Mouse (Mus musculus): Measurements from ENCODE around the gene Crkl. TPM values are rescaled to one million over a fixed set of nuclear protein-coding genes. Genes with fewer than 3 reads are reported as not detected.

Crkl gene
- total RNA-seq (2023): 10 to 100 TPM; 37.9 to 38.1 TPM

DNA sequence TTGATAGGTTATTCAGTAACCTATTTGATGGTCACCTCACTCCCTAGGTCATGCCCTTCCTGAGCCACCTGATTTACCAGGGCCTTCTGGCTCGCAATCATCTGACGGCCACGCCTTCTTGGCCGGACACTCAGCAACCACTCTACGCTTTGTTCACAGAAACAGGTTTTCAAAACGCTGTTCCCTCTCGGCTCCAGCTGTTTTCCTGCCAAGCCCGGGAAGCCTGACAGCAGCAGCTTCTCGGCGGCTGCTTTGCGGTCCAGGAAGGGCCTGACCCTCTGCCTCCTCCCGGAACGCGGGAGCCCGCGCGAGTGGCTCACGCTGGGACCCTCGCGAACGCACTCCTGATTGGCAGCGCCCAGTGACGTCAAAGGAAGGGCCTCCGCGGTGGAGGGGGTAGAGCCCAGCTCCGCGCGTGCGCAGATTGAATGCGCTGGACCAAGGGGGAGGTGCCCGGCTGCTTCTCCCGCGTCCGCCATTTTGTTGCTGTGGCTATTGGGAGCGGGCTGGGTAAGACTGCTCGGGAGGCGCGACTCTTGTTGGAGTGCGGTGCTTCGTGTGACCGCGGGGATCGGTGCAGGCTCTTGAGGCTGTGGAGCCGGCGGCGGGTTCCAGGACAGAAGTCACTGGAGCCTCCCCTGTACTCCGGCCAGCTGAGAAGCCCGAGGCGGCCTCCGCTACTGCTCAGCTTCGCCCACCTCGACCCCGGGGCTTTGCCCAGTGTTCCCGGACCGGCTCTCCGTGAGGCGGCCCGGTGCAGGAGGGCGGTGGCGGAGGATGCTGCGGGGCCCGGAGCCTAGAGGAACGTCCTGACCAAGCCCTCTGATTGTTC is at the start of gene Crkl:
TSS of gene Crkl (plus strand) at position 447 of the 832 bp plus-strand sequence.

DNA sequence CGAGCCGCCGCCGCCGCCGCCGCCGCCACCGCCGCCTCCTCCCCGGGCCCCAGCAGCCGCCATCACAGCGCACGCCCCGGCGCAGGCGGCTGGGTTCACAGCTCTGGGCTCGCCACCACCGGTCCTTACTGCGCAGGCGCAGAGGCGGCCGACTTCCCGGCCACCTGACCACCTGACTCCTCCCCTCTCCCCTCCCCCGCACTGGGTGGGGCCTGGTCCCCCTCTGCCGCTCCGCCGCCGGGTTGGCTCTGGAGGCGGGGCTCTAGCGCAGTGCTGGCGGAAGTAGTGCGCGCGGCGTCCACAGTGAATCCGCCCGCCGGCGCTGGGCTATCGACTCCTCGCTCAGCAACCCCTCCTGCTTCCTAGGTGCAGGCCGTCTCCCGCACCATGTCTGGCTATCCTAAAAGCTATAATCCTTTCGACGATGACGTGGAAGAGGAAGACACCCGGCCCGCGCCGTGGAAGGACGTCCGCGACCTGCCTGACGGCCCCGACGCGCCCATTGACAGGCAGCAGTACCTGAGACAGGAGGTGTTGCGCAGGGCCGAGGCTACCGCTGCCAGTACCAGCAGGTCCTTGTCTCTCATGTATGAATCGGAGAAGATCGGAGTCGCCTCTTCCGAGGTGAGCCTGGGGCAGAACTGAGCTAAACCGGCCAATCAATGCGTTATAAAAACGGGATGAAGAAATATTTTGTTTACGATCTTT is 45.9 kb upstream of the Crkl start, which contains the start of the genes Snap29 and Pi4ka:
TSS of gene Snap29 (plus strand) at position 251 of the 708 bp plus-strand sequence.
TSS of gene Pi4ka (minus strand) at position 579 of the 708 bp plus-strand sequence.

DNA sequence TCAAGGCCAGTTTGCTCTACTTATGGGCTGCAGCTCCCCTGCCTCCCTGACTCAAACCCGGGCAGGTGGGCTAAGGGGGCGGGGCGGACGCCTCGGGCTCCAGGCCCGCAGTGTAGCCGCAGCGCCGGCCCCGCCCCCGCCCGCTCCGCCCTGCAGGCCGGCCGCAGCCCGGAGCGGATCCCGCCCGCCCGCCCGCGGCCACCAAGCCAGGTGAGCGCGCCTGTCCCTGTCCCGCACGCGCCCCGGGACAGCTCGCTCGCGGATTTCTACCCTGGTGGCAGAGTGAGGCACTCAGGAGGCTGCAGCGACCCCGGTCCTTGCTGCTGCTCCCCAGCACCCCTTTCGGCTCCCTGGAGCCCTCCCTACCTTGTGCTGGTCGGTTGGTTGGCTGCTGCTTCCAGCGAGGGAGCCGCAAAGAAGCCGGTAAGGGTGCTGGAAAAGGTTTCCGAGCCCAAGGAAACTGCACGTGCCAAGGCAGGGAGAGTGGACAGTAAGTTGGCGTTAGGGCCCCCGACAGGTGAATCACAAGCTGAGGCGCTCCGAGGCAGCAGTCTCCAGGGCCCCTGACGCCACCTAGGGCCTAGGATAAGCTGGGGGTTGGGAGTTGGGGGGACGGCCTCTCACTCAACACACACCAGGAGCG is 37.8 kb downstream of the Crkl start, which contains the start of gene Aifm3:
TSS of gene Aifm3 (plus strand) at position 143 of the 643 bp plus-strand sequence.

DNA sequence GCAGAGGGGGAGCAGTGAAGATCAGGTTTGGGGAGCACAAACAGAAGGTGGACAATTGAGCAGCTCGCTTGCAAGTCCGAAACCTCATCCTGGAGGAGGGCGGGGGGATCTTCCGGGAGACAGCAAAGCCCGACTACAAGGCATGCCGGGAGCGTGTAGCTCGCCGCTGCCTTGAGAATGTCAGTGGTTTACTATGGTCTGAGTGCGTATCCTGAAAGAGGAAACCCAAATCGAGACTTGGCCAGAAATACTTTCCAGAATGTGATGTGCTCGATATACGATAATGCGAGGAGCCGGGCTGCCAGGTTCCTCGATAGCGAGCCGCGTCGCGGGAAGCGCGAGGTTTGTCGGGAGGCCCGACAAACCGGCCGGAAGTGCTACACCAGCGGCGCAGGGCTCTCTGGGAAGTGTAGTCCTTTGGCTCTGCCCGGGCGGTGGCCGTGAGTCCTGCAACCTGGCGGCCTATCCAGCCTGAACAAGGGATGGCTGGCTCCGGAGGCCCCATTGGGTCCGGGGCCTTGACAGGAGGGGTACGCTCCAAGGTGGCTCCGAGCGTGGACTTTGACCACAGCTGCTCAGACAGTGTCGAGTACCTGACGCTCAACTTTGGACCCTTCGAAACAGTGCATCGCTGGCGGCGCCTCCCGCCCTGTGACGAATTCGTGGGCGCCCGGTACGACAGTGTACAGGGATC is 56.9 kb downstream of the Crkl start, which contains the start of gene Lztr1:
TSS of gene Lztr1 (plus strand) at position 143 of the 694 bp plus-strand sequence.

DNA sequence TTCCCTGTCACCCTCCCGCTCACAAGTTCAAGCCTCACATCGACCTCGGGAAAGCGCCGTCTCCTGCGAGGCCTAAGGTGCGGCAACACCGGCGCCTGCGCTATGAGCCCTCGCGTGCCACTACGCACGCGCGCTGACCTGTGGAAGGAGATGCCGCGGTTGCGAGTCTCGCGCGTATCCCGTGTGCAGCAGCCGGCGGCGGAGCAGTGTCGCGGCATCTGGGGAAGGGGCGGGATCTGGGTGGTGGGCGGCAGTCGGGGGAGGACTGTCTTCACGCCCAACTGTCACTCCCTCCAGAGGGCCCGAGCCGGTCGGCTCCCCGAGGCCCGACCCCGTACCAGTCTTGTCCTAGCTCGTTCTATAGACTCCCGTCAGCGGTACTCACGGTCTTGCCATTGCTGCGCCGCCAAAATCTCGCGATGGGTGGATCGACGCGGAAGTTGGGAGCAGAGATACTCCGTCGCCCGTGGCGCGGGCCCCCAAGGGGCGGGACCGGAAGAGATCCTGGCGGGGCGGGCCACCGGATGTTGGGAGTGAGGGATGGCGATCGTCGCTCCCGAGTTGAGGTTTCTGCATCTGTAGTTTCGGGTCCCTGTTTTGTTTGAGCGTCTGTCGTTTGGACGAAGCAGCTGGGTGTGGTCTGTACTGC is 79.0 kb downstream of the Crkl start, which contains the start of gene Thap7:
TSS of gene Thap7 (minus strand) at position 497 of the 649 bp plus-strand sequence.

Other genes starting within 250 kb of the Crkl start
- gene Ube2l3, start 249.3 kb upstream of the Crkl start, total RNA-seq (2023): 100 to 1,000 TPM; 179 to 186 TPM
- under 1 TPM; 0.18 to 0.21 TPM for gene Rimbp3, start 243.4 kb upstream of the Crkl start, total RNA-seq (2023)
- gene Hic2, start 218.4 kb upstream of the Crkl start, total RNA-seq (2023): 1 to 10 TPM; 4.0 to 6.4 TPM
- 1 to 10 TPM; 7.9 to 9.5 TPM for gene Tmem191c, start 175.9 kb upstream of the Crkl start, total RNA-seq (2023)
- not detected for gene Serpind1, start 120.6 kb upstream of the Crkl start, total RNA-seq (2023)
- gene Snap29, start 46.0 kb upstream of the Crkl start, total RNA-seq (2023): 10 to 100 TPM; 30.4 to 34.7 TPM
- 10 to 100 TPM; 71.9 to 82.1 TPM for gene Pi4ka, start 45.7 kb upstream of the Crkl start, total RNA-seq (2023)
- not detected for gene Aifm3, start 37.6 kb downstream of the Crkl start, total RNA-seq (2023)
- 10 to 100 TPM; 45.3 to 51.2 TPM for gene Lztr1, start 56.7 kb downstream of the Crkl start, total RNA-seq (2023)
- gene Thap7, start 79.1 kb downstream of the Crkl start, total RNA-seq (2023): 10 to 100 TPM; 28.6 to 30.6 TPM
- gene Lrrc74b, start 109.3 kb downstream of the Crkl start, total RNA-seq (2023): not detected
- gene P2rx6, start 109.9 kb downstream of the Crkl start, total RNA-seq (2023): not detected
- under 1 TPM; 0.50 to 0.64 TPM for gene Slc7a4, start 131.2 kb downstream of the Crkl start, total RNA-seq (2023)
- gene Smpd4, start 167.4 kb downstream of the Crkl start, total RNA-seq (2023): 10 to 100 TPM; 23.7 to 25.1 TPM
- gene Ccdc74a, start 194.5 kb downstream of the Crkl start, total RNA-seq (2023): 1 to 10 TPM in 1 of 2 experiments, not detected in 1; 1.9 TPM